Mouse (Mus musculus) gastrocnemius, adult 2 months (tissue): ENCODE measurements around the gene Med13l. TPM values are rescaled to one million over a fixed set of nuclear protein-coding genes. Genes with fewer than 3 reads are reported as not detected.

ENCODE experiments used
- DNase-seq: peaks from one replicate; pipeline ENCODE4 v3.0.0; 2022
- H3K27ac ChIP-seq: fragments of 200-600 bp; 2 replicates; pipeline ENCODE4 v1.8.1; 2022; ENCODE audit warnings: mild to moderate bottlenecking
- H3K4me3 ChIP-seq: fragments of 200-600 bp; 2 replicates; pipeline ENCODE4 v1.8.1; 2022; ENCODE audit warnings: mild to moderate bottlenecking, moderate library complexity
- CTCF ChIP-seq: fragments of 200-600 bp; IDR thresholded peaks from 2 replicates; pipeline ENCODE4 v1.8.1; 2022; ENCODE audit warnings: antibody characterized with exemption, mild to moderate bottlenecking, moderate library complexity
- intact Hi-C: fragments of 180-260 bp; cut with DNase I; formaldehyde crosslinking; loops from one replicate; pipeline ENCODE4 v1.15.1; 2025
- total RNA-seq, 2 experiments: library from RNA; stranded (reverse); gene quantifications; 2 replicates each; pipeline ENCODE4 v1.2.3; 2021

Gene Med13l
- total RNA-seq, 2 experiments from 2014 or later = 21.5 to 28.3 TPM

GRCm38 (mm10) chr5:118680853-118681252, 120.4 kb downstream of the Med13l start:
- Histone ChIP-seq H3K27ac (peak overlapping the region; percentile 75), H3K4me3 (no peak overlapping the region)
- intact Hi-C loops = no loop called here
- no peak for TF ChIP-seq CTCF
- peak; percentile 81 for DNase-seq

- no peak for DNase-seq
- intact Hi-C loops = no loop called here
- H3K4me3 ChIP-seq = no peak overlapping the region
- TF ChIP-seq CTCF = no peak
- H3K27ac ChIP-seq = no peak overlapping the region
Observed at GRCm38 (mm10) chr5:118682007-118682406, 121.5 kb downstream of the Med13l start.

- H3K27ac ChIP-seq = no peak overlapping the region
- H3K4me3 ChIP-seq = no peak overlapping the region
- intact Hi-C loops = no loop called here
- no peak for TF ChIP-seq CTCF
- no peak for DNase-seq
Observed at GRCm38 (mm10) chr5:118685145-118685544, 124.7 kb downstream of the Med13l start.

GRCm38 (mm10) chr5:118686021-118686420, 125.5 kb downstream of the Med13l start:
- intact Hi-C loops = no loop called here

GRCm38 (mm10) chr5:118688886-118689835, 128.7 kb downstream of the Med13l start:
- no peak for DNase-seq
- TF ChIP-seq CTCF = no peak
- Histone ChIP-seq H3K4me3 (no peak overlapping the region), H3K27ac (no peak overlapping the region)
- intact Hi-C loops = no loop called here

More at GRCm38 (mm10) chr5:118686021-118686420, 125.5 kb downstream of the Med13l start:
- Histone ChIP-seq H3K4me3 (no peak overlapping the region), H3K27ac (no peak overlapping the region)
- TF ChIP-seq CTCF = no peak
- no peak for DNase-seq

- DNase-seq = no peak
- intact Hi-C loops = no loop called here
- no peak for TF ChIP-seq CTCF
- no peak overlapping the region for H3K27ac ChIP-seq
- no peak overlapping the region for H3K4me3 ChIP-seq
Observed at GRCm38 (mm10) chr5:118691025-118691709, 130.7 kb downstream of the Med13l start.

GRCm38 (mm10) chr5:118691710-118692040, 131.2 kb downstream of the Med13l start:
- Histone ChIP-seq H3K4me3 (no peak overlapping the region), H3K27ac (no peak overlapping the region)
- no peak for DNase-seq
- intact Hi-C loops = no loop called here
- TF ChIP-seq CTCF = no peak

- DNase-seq = no peak
- no peak overlapping the region for H3K4me3 ChIP-seq
- intact Hi-C loops = no loop called here
- H3K27ac ChIP-seq = no peak overlapping the region
- TF ChIP-seq CTCF = no peak
Observed at GRCm38 (mm10) chr5:118693996-118694395, 133.5 kb downstream of the Med13l start.

- no peak for DNase-seq
- no peak overlapping the region for H3K4me3 ChIP-seq
- H3K27ac ChIP-seq = no peak overlapping the region
- TF ChIP-seq CTCF = no peak
- intact Hi-C loops = no loop called here
Observed at GRCm38 (mm10) chr5:118697073-118697472, 136.6 kb downstream of the Med13l start.

- intact Hi-C loops = no loop called here
- H3K27ac ChIP-seq = no peak overlapping the region
- H3K4me3 ChIP-seq = no peak overlapping the region
- no peak for DNase-seq
- TF ChIP-seq CTCF = no peak
Observed at GRCm38 (mm10) chr5:118700978-118701377, 140.5 kb downstream of the Med13l start.

- intact Hi-C loops = no loop called here
- TF ChIP-seq CTCF = no peak
- no peak for DNase-seq
- Histone ChIP-seq H3K27ac (no peak overlapping the region), H3K4me3 (no peak overlapping the region)
Observed at GRCm38 (mm10) chr5:118702674-118703073, 142.2 kb downstream of the Med13l start.

GRCm38 (mm10) chr5:118704148-118704547, 143.7 kb downstream of the Med13l start:
- no peak for DNase-seq
- H3K27ac ChIP-seq = no peak overlapping the region
- H3K4me3 ChIP-seq = no peak overlapping the region
- intact Hi-C loops = no loop called here
- TF ChIP-seq CTCF = peak; percentile 75

GRCm38 (mm10) chr5:118704960-118705359, 144.5 kb downstream of the Med13l start:
- no peak overlapping the region for H3K4me3 ChIP-seq
- no peak for DNase-seq
- intact Hi-C loops = no loop called here
- TF ChIP-seq CTCF = no peak
- no peak overlapping the region for H3K27ac ChIP-seq
